Mouse (Mus musculus) stomach, postnatal 0 days (tissue): ENCODE measurements around the gene Smg6.

Experiments used
- CTCF ChIP-seq: IDR thresholded peaks from 2 replicates; pipeline ENCODE4 v1.5.1; 2016; ENCODE audit warnings: antibody characterized with exemption, low read depth, mild to moderate bottlenecking, moderate library complexity
- EP300 ChIP-seq: optimal IDR thresholded peaks from 2 replicates; pipeline ENCODE3; 2016; ENCODE audit warnings: antibody characterized with exemption

DNA sequence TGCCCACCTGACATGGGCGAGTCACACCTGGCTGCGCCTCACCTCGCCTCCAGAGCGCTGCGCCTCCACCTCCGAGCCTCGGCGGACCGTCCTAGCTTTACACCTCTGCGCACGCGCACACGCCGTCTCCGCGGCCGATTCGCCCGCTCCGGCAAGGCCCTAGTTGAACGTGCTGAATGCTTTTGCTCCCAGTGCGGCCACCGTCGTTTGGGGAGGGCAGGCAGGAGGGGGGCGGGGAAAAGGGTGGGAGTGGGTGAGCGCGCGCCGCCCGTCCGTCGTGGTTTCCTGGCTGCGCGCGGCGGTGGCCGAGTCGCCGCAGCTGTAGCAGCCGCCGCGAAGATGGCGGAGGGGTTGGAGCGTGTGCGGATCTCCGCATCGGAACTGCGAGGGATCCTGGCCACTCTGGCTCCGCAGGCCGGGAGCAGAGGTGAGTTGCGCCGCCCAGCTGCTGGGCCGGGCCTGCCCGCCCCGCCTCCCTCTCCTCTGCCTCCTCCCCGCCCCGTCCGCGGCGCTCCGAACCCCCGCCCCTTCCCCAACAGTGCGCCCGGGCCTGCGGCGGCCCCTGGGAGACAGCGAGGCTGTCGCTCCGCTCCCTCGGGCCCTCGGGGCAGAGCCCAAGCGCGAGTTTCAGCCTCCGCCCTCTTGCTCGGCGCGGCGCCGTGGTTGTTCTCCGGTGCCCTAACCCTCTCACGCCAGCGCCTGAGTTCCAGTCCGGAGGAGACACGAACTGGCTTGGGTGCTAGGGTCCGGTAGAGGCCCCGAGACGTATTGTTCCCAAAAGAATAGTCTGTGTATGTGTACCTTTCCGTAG, at the start of gene Smg6, which contains the start of gene Srr:
- TF ChIP-seq EP300 = no peak
- TF ChIP-seq CTCF = no peak; the same call in 1 of the 2 replicates
